Mouse (Mus musculus) kidney, postnatal 4 days (tissue): ENCODE results near the gene Galr2.
A peak's percentile ranks its signal among the peaks of the same experiment; 100 is the strongest.

Experiments used
- DNase-seq, 2 experiments: peaks; one replicate each; pipeline ENCODE4 v3.0.0; 2021; ENCODE audit warnings: mixed read lengths in 2 of 2

Gene Galr2

GRCm38 (mm10) chr11:116280751-116281663 is at the start of gene Galr2:
Galr2 (plus strand) TSS chr11:116280939.
- peak; percentile 34 to 50 for DNase-seq

GRCm38 (mm10) chr11:116232427-116232826 is 48.3 kb upstream of the Galr2 start:
- DNase-seq = peak in 1 of 2 experiments; percentile 44

DNA sequence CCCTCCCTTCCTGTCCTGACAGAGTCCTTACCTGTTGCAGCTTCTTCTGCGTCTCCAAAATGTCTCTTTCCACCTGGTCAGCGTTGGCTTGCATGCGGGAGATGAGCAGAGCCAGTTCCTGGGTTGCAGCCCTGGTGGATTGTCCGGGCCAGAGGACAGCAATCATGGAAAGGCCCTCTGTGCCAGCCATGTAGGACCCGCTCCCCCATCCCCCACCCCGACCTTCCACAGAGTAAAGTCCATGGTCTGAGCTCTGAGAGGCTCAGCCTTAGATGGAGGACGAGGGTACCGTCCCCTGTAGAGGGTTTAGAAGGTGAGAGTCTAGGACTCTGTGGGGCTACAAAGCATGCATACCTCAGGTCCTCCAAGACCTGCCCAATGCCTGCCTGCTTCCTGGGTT is 45.8 kb upstream of the Galr2 start:
- peak in 1 of 2 experiments; percentile 43 for DNase-seq

DNA sequence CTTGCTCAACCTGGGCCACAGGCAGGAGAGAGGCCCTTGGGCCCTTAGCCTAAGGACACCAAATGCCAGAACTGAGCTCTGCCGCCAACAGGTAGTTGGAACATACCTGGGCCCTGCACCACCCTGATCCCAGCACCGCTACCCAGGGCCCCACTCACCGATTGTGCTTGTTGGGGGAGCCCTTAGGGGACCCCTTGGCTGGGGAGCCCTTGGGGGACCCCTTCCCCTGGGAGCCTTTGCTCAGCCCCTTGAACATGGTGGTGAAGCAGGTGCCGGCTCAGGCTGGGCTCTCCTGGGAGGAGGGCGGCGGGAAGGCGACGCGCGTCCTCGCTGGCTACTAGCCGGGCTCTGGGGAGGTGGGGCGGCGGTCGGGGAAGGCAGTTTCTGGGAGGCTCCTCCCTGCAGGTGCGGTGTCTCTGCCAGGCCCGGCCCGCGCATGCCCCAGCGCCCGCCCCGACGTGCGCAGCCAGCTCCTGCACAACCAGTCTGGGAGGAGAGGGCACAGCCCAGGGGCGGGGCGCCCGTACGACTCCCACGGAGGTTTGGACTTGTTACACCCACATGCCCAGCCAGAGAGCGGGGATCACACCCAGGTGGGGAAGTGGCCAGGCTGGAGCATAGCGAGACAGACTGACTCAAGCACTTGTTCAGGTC is 42.9 kb upstream of the Galr2 start, which contains the start of gene Evpl:
Gene Evpl (minus strand): TSS at position 336 of the 654 bp plus-strand sequence.
- DNase-seq = peak; percentile 87 to 94

DNA sequence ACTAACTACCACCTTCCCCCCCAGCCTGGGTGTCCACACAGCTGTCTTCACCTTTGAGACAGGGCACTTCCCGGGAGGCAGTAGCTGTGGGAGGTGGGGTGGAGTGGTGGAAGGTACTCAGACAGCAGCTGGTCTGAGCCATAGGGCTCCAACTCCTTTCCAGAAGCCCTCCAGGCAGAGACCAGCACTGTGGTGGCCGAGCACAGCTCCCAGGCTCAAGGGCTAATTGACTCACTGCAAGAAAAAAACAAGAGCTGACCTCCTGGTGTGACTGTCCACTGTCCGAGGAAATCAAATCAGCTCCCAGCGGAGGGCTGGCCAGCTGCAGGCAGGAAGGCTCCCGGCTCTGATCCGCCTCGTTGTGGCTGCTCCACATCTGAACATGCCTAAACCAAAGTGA is 40.9 kb upstream of the Galr2 start:
- peak; percentile 47 to 66 for DNase-seq

GRCm38 (mm10) chr11:116241744-116242235 is 38.9 kb upstream of the Galr2 start:
- DNase-seq = peak; percentile 60 to 76

- no peak for DNase-seq
Observed at GRCm38 (mm10) chr11:116244580-116244979, 36.2 kb upstream of the Galr2 start.

DNA sequence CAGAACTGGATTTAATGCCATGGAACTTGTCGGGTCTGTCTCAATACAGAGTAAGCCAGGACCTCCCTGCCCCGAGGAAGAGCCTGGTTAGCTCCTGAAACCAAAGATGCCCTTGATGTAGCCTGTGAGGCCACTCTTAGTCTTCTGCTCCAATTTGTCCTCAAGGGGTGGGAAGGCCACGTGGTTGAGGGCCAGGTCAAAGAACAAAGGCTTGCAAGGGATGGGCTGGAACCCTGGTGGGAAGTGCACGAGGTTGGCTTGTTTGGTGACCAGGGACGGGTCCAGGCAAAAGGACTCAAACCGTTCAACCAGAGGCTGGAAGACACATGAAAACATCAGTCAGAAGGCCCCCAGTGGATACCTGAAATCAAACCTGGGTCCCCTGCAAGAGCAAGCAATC is 35.1 kb upstream of the Galr2 start:
- no peak for DNase-seq

- no peak for DNase-seq
Observed at GRCm38 (mm10) chr11:116247502-116248222, 33.1 kb upstream of the Galr2 start.

GRCm38 (mm10) chr11:116250898-116251297 is 29.8 kb upstream of the Galr2 start:
- DNase-seq = no peak

- DNase-seq = no peak
Observed at GRCm38 (mm10) chr11:116253076-116253600, 27.6 kb upstream of the Galr2 start.

GRCm38 (mm10) chr11:116254627-116255026 is 26.1 kb upstream of the Galr2 start:
- DNase-seq = peak; percentile 46 to 62

DNA sequence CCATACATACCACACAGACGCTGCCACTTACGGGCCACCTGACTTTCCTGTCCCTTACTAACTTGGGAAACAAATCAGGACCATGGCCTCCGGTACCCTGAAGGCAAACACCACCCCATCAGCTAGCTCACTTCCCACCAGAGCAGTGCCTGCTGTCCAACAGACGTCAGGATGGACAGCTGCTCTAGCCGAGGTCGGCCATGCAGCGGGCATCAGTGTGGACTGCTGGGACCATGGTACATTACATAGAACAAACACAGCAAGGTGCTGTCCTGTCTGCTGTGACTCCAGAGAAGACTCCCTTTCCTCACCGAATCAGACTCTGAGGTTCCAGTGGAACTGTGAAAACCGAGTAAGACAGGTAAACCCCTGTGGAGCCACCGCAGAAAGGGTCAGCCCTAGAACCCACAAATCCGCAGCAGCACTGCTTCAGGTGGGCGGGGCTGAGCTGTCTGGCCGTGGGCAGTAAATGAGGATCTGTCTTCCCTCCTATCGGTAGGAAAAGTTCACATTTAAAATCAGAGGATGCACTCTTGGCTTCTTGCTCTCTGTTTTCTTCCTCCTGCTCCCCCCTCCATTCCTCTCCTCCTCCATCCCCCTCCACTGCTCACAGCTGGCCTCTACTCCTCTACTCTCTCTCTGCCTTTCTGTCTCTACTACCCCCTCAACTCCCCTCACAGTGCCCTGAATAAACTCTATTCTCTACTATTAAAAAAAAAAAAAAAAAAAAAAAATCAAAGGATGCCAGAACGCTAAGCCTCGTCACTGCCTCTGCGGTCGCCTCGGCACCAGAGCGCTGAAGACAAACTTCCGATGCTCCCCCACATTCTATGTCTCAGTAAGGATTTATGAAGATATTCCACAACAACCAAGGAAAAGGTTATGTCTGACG is 25.4 kb upstream of the Galr2 start:
- DNase-seq = no peak

DNA sequence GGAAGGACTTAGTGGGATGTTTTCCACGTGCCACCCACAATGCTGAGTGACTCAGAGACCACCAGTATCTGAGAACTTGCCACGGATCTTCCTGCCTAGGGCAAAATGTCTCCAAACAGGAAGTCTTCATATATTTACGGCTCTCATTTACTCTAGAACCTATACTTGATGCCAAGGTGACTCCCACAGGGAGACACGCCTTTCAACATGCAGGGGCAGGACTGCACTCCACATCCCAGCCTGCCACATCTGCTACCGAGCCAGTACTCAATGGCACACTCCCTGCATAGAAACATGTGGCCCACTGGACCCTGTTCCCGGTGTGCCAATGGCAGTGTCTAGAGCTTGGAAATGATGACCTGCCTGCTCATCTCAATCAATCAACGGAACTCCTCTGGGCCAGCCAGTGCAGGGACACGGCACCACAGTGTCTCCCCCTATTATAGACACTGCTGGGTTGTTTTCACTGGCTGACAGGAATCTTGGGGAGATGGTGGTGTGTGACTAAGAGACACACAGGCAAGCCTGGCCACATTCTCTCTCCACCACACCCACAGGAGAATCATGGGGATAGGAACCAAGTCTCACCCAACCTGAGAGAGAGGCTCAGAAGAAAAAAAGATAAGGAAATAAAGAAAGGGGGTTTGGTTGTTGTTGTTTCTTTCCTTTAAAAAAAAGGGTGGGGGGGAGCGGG is 24.6 kb upstream of the Galr2 start:
- DNase-seq = peak in 1 of 2 experiments; percentile 42

DNA sequence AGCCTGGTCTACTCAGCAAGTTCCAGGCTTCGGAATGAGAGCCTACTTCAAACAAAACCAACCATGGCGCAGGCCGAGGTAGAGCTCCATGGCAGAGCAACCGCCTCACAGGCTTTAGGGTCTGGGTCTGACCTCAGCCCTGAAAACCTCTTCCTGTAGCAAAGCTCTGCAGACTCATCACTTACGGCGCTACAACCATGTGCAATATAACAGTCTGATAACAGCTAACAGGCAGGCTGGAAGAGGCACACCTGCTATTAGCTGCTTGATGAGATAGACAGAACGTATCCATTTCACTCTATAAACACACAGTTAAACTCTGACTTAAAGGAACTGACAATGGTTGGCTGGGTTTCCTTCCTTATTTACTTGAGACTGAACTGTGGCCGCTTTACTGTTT is 21.3 kb upstream of the Galr2 start:
- no peak for DNase-seq

GRCm38 (mm10) chr11:116260259-116260658 is 20.5 kb upstream of the Galr2 start:
- DNase-seq = no peak

GRCm38 (mm10) chr11:116265352-116265751 is 15.4 kb upstream of the Galr2 start:
- no peak for DNase-seq

DNA sequence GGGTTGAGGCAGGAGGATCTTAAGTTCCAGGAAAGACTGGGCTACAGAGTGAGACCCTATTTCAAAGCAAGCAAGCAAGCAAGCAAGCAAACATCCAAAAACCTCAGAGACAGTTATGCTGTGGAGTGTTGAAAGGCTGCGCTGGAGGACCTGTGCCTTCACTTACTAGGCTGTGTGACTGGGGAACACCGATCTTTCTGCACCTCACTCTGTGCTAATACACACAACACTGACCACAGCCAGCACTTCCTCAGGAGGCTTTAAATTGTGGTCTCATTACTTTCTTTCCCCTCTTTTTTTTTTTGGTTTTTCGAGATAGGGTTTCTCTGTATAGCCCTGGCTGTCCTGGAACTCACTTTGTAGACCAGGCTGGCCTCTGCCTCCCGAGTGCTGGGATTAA is 14.9 kb upstream of the Galr2 start:
- no peak for DNase-seq

DNA sequence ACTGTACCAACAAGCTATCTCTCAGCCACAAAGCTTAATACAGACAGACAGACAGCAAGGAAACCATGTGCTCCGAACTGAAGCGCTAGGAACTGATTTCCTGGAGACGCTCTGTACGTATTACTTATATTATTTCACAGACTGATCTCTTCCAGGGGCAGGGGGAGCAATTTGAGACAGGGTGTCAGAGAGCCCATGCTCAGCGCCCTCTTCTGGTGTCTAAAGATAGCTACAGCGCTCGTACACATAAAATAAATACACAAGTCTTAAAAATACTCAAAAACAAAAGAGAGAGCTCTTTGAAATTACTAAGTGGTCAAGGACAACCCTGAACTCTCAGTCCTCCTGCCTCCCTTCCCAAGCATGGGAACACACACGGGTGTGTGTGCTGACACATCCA is 13.1 kb upstream of the Galr2 start:
- DNase-seq = no peak

DNA sequence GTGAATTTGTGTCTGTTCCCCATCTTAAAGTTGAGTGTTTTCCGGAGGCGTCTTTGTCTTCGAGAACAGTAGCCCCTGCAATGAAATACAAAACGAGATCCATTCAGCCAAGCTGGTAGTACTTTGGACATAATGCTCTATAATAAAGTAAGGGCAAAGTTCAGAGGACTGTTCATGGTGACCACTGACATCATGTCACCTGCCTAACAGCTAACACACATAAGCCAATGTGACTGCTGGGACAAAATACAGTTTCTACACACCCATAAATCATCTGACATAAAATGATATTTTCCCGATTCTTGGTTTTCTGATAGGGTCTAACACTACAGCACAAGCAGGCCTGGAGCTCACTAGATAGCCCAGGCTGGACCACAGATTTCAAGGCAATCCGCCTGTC is 12.4 kb upstream of the Galr2 start:
- no peak for DNase-seq

- DNase-seq = no peak
Observed at GRCm38 (mm10) chr11:116269560-116269959, 11.2 kb upstream of the Galr2 start.
